Mouse (Mus musculus) kidney, adult 2 months (tissue): ENCODE data around the gene 1700020A23Rik.

Source experiments
- CTCF ChIP-seq: fragments of 200-500 bp; conservative IDR thresholded peaks from 2 replicates; pipeline ENCODE4 v1.5.1; 2011; ENCODE audit warnings: low read depth, mild to moderate bottlenecking, control low read depth, low read length, moderate library complexity, mixed read lengths; ENCODE audit not compliant: insufficient read depth, insufficient read length
- POLR2A ChIP-seq: fragments of 200-500 bp; IDR thresholded peaks from one replicate; pipeline ENCODE4 v1.6.1; 2011; ENCODE audit warnings: low read depth, low read length, control low read depth

DNA sequence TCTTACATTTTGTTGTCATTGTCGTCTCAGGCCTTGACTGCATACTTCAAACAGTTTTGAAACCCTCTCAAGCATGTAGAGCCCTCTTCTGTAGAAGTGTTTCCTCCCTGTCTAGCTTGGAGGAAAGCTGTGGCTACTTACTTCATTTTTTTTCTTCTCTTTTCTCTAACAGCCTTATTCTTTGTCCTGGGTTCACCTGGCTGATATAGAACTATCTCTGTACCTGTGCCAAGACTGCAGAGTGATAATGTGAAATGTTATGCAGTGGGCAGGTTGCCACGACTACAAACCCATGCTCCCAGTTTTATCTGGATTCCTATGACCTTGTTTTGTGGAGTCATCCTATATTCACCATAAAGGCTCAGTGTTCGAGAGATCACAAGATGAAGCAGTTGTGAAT, 25.4 kb downstream of the 1700020A23Rik start:
- TF ChIP-seq CTCF = no peak
- no peak for TF ChIP-seq POLR2A
